Mouse (Mus musculus) liver, postnatal 0 days (tissue): ENCODE data around the gene Suclg2.

Source experiments
- CTCF ChIP-seq: sonication (generic); IDR thresholded peaks from 2 replicates; pipeline ENCODE4 v1.5.1; 2016; ENCODE audit warnings: antibody characterized with exemption, low read depth
- EP300 ChIP-seq: IDR thresholded peaks from 2 replicates; pipeline ENCODE4 v1.6.1; 2016; ENCODE audit warnings: antibody characterized with exemption, low read depth, mild to moderate bottlenecking

- TF ChIP-seq CTCF (no peak), EP300 (no peak)
These were observed 144.2 kb downstream of the Suclg2 start for GRCm38 (mm10) chr6:95574389-95574788.
